Mouse (Mus musculus) gastrocnemius, adult 2 months (tissue): ENCODE results near the gene Atg5. TPM values are rescaled to one million over a fixed set of nuclear protein-coding genes. Genes with fewer than 3 reads are reported as not detected.
"Not testable (repeated sequence)": the region's sequence is repeated elsewhere in the genome, so short reads cannot be mapped to it uniquely, and the experiment has no call there.

Experiments used
- DNase-seq: peaks from one replicate; pipeline ENCODE4 v3.0.0; 2022
- H3K27ac ChIP-seq: fragments of 200-600 bp; 2 replicates; pipeline ENCODE4 v1.8.1; 2022; ENCODE audit warnings: mild to moderate bottlenecking
- H3K4me3 ChIP-seq: fragments of 200-600 bp; 2 replicates; pipeline ENCODE4 v1.8.1; 2022; ENCODE audit warnings: mild to moderate bottlenecking, moderate library complexity
- CTCF ChIP-seq: fragments of 200-600 bp; IDR thresholded peaks from 2 replicates; pipeline ENCODE4 v1.8.1; 2022; ENCODE audit warnings: antibody characterized with exemption, mild to moderate bottlenecking, moderate library complexity
- intact Hi-C: fragments of 180-260 bp; cut with DNase I; formaldehyde crosslinking; loops from one replicate; pipeline ENCODE4 v1.15.1; 2025
- total RNA-seq, 2 experiments: library from RNA; stranded (reverse); gene quantifications; 2 replicates each; pipeline ENCODE4 v1.2.3; 2021

Gene Atg5
- total RNA-seq, 2 experiments from 2014 or later = 9.6 to 12.4 TPM

DNA sequence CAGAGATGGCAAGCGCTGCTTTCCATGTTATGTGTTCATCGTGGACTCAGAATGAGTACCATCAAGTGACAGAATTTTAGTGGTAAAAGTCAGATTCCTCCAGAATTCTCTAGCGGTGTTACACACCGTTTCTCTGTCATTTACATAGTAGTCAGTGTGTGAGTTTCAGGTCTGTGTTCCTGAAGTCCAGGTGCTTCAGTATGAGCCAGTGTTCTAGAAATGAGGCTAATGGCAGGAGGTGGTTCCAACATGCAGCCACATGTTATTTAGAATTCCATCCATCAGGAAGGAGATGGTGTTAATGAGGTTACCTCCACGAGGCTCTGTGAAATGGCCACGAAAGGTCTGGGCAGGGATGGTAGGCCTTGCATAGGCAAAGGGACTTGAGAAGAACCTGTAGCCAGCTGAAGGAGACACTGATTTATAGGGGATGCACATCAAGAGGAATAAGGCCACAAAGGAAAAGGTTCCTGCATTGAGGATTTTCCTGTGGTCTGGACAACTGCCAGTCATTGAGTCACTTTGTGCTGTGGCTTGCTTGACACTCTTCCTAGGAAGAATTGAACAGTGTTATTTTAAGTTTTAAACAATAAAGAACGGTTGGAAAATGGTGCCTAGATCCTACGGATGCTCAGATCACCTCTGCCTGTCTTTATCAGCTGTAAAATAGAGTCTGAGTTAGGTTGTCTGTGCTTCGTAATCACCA, 55.1 kb downstream of the Atg5 start:
- intact Hi-C loops = no loop called here
- no peak for TF ChIP-seq CTCF
- H3K27ac ChIP-seq = no peak overlapping the region
- H3K4me3 ChIP-seq = no peak overlapping the region
- DNase-seq = no peak

DNA sequence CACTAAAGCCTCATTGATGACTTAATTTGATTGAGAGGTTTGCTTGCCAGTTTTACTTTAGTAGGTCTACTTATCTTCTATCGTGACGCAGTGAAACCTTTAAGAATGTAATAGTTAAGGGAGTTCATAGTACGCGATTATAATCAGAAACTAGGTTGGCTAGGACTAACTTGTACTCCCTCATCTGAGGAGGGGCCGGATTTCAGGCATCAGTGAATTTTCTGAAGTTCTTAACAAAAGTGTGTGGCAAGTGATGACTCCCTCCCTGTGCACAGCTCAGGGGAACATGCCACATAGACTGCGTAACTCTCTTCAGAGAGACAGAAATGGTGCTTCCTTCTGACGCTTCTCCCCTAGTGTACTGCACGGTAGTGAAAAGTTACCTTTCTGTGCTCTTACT, 55.7 kb downstream of the Atg5 start:
- intact Hi-C loops = no loop called here
- no peak overlapping the region for H3K4me3 ChIP-seq
- no peak overlapping the region for H3K27ac ChIP-seq
- DNase-seq = no peak
- no peak for TF ChIP-seq CTCF

DNA sequence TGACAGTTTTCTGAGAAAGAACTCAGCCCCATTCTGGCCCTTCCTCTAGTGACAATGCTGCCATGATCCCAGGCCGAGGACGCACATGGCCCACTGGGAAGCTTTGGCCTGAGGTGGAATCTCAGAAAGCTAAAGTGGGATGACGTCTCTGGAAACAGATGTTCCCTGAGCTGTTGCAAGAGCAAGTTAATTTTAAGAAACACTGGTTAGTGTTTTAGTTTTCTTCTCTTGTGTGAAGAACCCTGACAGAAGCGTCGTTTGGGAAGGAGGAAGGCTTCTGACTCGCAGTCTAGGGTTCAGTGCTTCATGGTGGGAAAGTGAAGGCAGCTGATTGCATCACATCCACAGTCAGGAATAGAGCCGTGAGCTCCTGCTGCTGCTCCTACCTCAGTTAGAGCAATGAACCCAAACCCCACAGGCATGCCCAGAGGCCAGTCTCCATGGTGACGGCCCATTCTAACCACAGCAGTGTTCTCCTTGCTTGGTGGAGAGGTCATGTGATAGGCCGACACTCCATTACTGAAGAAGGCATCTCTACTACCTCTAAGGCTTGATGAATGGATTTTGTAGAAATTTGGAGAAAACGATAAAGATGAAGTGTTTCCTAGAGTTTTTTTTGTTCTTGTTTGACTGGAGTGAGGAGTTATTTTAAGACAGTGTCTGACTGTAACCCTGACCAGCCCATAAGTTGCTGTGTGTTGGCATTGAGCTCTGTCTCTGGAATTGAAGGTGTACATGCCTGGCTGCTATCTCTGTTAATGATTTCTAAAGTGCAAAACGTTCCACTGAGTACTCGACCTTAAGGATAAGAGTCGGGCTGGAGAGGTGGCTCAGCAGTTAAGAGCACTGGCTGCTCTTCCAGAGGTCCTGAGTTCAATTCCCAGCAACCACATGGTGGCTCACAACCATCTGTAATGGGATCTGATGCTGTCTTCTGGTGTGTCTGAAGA, 57.7 kb downstream of the Atg5 start:
- intact Hi-C loops = loop anchor here (5.0 kb wide), 2 partner anchors 131 to 676 kb away; no protein-coding TSS in a partner anchor
- H3K27ac ChIP-seq = 0 out of 2 replicates have a peak overlapping the region, but pooled peaks have one; percentile 12
- DNase-seq = no peak
- no peak for TF ChIP-seq CTCF
- no peak overlapping the region for H3K4me3 ChIP-seq

DNA sequence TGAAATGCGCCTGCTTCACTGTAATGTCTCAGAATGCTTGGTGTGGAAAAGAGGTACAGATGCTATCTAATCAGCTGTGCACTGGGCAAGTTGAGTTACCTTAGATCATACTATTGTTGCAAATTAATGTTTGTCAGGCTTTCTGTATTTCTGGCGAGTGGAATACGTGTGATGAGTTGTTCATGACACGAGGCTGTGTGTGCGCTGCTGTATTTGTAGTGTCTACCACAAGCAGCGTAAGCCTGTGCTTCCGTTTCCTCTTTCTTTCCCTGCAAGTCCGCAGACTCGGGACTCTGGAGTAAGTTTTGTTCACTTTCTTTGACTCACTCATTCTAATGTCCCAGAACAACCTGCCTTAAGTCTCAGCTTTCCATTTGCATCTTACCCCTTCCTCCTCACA, 58.9 kb downstream of the Atg5 start:
- TF ChIP-seq CTCF = no peak
- no peak overlapping the region for H3K27ac ChIP-seq
- no peak for DNase-seq
- intact Hi-C loops = loop anchor here (5.0 kb wide), 2 partner anchors 130 to 675 kb away; no protein-coding TSS in a partner anchor
- no peak overlapping the region for H3K4me3 ChIP-seq

DNA sequence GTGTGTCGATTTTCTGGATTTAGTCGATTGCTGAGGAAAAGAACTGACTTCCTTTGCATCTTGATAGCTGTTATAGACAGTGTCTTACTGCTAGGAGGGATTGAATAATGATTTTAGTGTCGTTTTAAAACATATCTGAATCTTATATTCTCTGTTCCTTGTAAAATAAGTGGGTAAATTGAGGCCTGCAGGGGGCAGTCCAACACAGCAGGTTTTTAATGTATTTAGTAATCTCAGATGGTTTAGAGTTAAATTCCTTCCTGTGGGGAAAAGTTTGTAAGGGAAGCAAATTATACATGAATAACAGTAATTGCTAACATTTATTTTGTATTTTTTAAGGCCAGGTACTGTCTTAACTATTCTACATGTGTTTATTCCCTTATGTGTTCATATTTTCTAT, 60.2 kb downstream of the Atg5 start:
- Histone ChIP-seq H3K27ac (no peak overlapping the region), H3K4me3 (no peak overlapping the region)
- DNase-seq = no peak
- intact Hi-C loops = loop anchor here (5.0 kb wide), 2 partner anchors 129 to 674 kb away; no protein-coding TSS in a partner anchor
- TF ChIP-seq CTCF = peak; percentile 76

DNA sequence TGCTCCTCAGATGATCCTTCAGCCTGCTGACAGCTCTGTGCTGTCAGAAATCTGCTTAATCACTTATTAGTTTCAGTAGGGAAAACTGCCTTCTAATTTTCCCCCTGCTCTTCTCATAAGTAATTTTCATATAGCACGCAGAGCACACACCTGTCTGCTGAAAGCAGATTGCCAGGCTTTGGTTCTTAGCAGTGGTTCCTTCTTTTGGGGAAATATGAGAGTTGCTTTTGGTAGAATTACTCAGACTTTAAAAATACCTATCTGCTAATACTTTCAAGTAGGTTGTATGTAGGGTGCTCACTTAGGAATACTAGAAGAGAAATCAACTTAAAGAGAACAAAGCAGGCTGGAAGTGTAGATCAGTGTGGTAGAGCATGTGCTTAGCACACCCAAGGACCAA, 62.6 kb downstream of the Atg5 start:
- intact Hi-C loops = no loop called here
- DNase-seq = no peak
- no peak for TF ChIP-seq CTCF
- Histone ChIP-seq H3K27ac (no peak overlapping the region), H3K4me3 (no peak overlapping the region)

DNA sequence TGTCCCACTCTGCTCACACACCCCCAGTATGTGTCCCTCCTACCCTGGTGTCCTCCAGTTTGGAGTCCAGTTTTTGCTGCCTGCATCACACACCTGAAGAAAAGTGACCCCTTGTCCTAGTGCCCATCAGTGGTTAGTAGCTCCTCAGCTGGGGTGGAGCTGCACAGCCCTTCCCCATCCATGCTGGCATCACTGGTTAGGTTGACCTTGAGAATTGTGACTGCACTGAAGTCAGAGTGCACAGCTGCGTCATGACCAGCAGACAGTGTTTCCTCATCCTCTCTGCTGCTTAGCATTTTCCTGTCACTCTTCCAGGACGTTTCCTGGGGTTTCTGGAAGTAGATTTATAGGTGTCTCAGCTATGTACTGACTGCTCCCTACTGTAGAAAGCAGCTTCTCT, 63.3 kb downstream of the Atg5 start:
- Histone ChIP-seq H3K4me3 (no peak overlapping the region), H3K27ac (no peak overlapping the region)
- no peak for TF ChIP-seq CTCF
- intact Hi-C loops = no loop called here
- no peak for DNase-seq

DNA sequence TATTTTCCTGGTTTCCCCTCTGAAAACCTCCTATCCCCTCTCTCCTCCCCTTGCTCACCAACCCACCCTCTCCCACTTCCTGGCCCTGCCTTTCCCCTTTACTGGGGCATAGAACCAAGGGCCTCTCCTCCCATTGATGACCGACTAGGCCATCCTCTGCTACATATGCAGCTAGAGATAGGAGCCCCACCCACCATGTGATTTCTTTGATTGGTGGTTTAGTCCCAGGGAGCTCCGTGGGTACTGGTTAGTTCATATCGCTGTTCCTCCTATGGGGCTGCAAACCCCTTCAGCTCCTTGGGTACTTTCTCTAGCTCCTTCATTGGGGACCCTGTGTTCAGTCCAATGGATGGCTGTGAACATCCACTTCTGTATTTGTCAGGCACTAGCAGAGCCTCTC, 64.5 kb downstream of the Atg5 start:
- DNase-seq, intact Hi-C loops, H3K4me3 ChIP-seq, H3K27ac ChIP-seq: not testable (repeated sequence)

DNA sequence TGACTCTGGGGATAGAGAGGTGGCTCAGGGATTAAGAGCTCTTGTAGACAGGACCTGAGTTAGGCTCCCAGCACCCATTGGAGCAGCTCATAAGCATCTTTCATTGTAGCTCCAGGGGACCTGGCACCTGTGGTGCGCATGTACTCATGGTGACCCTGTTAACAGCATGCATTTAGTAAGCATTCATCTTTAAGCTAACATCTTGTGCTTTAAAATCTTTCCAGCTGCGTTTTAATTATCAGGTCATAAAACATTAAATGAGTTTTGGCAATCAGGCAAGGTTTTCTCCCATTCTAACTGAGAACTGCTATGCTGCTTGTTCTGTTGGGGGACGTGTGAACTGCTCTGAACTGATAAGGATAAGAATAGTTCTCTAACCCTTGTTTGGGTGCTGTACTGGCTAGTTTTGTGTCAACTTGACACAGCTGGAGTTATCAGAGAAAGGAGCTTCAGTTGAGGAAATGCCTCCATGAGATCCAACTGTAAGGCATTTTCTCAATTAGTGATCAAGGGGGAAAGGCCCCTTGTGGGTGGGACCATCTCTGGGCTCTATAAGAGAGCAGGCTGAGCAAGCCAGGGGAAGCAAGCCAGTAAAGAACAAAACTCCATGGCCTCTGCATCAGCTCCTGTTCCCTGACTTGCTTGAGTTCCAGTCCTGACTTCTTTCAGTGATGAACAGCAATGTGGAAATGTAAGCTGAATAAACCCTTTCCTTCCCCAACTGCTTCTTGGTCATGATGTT, 68.7 kb downstream of the Atg5 start:
- intact Hi-C loops, H3K27ac ChIP-seq, H3K4me3 ChIP-seq, DNase-seq: not testable (repeated sequence)

GRCm38 (mm10) chr10:44338571-44338970, 70.4 kb downstream of the Atg5 start:
- no peak for DNase-seq
- H3K27ac ChIP-seq = no peak overlapping the region
- intact Hi-C loops = no loop called here
- H3K4me3 ChIP-seq = no peak overlapping the region
- no peak for TF ChIP-seq CTCF

- intact Hi-C loops = no loop called here
- no peak overlapping the region for H3K27ac ChIP-seq
- no peak overlapping the region for H3K4me3 ChIP-seq
- TF ChIP-seq CTCF = no peak
- no peak for DNase-seq
Observed at GRCm38 (mm10) chr10:44339326-44339725, 71.2 kb downstream of the Atg5 start.

DNA sequence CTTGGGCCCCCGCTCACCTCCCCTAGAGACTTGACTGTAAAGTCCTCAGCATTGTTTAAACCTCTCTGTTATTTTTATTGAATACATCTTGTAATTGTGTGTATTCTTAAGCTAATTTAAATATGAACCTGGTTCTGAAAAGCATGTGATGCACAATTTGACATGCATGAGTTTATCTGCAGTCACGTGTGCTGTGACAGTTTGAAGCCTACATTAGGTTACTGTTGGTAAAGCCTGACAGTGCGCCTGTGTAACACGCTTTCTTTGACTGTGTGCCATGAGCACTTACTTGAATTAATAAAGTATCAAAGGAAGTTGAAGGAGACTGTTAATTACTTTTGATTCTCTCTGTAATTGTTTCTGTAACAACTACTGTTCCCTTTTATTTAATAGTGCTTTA, 72.8 kb downstream of the Atg5 start:
- intact Hi-C loops = no loop called here
- no peak overlapping the region for H3K27ac ChIP-seq
- no peak overlapping the region for H3K4me3 ChIP-seq
- DNase-seq = no peak
- no peak for TF ChIP-seq CTCF
